Mouse (Mus musculus) frontal cortex, postnatal 36 days (tissue): ENCODE results near the gene Macc1.

Experiments used
- DNase-seq, 2 experiments: peaks; one replicate each; pipeline ENCODE4 v3.0.0; 2022; ENCODE audit warnings: low spot score in 2 of 2

Macc1 gene

DNA sequence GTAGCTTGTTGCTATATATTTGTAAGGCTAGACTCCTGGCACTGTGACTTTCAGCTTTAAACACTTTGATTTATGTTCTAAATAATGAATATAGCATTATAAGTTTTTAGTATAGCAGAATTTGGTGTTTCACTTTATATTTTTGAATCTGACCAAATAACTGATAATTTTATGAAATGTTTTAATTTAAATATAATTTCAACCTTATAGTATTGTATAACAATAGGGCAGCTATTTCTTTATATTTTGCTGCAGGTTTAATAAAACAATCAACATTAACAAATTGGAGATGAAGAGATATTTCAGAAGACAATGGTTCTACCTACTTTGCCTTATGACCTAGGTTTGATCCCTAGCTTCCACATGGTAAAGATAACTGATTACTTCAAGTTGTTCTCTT lies at the start of gene Macc1:
Macc1 (plus strand) TSS at position 301 of the 400 bp plus-strand sequence.
- DNase-seq, result no peak

DNA sequence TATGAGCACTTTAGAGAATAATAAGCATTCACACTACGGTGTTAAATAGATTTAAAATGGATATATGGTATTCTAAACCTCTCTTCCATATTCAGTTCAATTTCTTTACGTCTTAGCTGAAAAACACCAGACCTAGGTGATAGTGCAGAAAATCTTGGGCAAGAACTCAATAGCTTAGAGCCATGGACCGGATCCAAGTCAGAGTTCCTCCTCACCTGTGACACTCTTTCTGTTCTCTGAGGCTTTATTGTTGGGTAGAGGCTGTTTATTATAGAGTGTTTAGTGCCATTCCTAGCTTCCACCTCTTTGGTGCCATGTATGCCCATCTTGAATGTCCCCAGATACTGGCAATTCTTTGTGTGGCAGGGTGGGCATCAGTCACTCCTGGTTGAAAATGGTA lies 49.6 kb upstream of the Macc1 start:
- no peak for DNase-seq

DNA sequence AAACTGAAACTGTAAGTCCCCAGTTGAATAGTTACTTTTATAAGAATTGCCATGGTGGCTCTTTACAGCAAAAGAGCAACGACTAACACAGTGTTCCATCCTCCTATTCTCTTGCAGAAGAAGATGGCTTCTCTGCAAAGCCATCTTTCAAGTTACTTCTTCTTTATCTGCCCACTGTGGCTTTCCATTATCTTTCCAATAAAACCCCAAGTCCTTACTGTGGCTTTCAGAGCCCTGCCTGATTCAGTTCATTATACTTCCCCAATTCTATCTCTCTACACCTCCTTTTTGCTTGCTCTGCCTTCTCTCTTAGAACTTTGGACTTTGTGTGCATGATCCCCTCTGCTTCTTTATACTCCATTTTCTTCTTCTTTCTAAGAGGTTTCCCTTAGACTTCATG lies 45.3 kb upstream of the Macc1 start:
- DNase-seq, result no peak

DNA sequence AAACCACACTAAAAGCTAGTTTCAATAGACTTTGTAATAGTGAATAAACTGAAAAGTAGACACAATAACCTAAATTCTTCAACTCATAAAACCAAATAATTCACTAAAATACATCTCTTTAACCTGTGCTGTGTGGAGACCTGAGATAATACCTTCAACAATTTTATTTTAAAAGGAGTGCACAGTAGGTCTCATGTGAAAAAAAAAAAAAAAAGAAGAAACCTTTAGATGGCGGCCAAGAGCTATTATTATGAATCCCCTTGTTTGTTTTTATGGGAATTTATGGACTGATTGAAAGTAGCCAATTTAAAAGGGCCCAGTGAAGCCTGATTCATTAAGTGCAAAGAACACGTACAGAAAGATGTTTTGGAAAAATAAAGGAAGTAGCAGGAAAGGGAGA lies 44.0 kb upstream of the Macc1 start:
- DNase-seq, result no peak

DNA sequence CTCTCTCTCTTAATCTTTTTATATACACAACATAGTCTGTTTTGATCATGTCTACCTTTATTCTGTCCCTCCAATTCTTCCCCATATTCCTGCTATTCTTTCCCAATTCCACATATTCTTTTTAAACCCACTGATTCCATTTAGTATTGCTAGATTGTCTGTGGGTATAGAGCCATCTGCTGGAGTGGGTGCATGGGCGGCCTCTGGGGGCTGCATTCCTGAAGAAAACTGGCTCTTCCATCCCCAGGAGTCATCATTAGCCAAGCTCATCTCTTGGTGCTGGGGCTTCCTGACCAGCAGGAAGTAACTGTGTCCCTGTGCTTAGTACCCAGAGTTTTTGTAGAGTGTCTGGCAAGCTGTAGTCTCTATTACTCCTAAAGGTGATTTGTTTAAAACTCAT lies 42.1 kb upstream of the Macc1 start:
- no peak for DNase-seq

DNA sequence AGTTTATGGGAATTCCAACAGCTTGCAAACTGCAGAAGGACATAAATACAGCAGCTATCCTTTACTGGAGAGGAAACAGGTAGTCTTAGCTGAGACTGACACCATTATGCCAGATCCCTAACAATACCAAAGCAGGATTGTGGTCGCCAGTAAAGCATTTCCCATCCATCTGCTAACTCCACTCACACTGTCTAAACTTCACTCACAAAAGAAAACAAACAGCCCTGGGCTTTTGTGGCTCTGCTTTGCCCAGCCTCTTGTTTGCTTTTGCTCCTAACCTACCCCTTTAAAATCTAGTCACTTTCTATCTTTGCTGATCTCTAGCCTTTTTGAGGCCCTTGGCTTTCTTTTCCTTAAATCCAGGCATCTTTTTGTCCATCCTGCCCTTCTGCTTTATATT lies 40.5 kb upstream of the Macc1 start:
- no peak for DNase-seq

DNA sequence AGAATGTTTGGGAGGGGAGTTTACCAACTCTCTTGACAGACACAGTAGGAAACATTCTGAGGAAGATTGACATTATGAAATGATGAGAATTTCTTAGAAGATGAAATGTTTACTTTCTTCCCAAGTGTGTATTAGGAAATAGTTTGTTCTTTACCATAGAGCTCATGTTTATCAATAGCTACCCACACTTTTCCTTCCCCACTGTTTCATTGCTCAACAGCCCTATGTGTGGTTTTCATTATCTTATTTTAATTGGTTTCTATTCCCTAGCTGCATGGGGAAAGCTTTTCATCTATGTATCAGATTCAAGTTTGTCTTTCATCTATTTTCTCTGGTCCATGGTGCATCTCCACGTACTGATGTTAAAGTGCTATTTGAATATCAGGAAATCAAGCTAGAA lies 37.8 kb upstream of the Macc1 start:
- no peak for DNase-seq

DNA sequence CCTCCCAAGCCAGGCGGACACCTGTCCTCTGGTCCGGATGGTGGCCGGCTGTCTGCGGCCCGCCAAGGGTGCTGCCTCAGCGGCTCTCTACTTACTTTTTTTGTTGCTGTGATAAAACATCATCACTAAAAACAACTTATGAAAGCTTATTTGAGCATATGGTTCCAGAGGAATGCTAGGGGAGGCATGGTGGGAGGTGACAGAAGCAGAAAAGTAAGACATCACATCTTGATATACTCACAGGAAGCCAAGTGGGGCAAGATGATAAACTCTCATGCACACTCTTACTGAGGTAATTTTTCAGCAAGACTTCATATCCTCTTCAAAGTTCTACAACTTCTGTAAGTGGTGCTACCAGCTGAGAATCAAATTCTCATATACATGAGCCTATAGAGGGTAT lies 22.5 kb upstream of the Macc1 start:
- peak; percentile 9 to 41 for DNase-seq

DNA sequence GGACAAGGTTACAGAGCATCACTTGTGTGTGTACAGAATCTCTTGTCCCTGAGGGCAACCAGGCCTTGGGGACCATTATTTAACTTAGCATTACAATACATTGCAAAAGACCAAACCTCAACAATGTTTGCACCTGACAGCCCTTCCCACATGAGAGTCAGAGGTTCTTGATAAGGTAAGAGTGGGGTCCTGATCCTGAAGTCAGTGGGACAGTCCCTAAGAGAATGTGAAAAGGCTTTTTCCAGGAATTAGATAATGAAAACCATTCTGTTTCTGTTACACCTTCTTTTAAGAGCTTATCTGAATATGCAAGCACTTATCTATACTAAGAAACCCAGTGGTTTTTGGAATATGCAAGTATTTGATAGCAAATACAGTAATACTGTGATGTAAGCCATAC lies 10.5 kb upstream of the Macc1 start:
- no peak for DNase-seq

DNA sequence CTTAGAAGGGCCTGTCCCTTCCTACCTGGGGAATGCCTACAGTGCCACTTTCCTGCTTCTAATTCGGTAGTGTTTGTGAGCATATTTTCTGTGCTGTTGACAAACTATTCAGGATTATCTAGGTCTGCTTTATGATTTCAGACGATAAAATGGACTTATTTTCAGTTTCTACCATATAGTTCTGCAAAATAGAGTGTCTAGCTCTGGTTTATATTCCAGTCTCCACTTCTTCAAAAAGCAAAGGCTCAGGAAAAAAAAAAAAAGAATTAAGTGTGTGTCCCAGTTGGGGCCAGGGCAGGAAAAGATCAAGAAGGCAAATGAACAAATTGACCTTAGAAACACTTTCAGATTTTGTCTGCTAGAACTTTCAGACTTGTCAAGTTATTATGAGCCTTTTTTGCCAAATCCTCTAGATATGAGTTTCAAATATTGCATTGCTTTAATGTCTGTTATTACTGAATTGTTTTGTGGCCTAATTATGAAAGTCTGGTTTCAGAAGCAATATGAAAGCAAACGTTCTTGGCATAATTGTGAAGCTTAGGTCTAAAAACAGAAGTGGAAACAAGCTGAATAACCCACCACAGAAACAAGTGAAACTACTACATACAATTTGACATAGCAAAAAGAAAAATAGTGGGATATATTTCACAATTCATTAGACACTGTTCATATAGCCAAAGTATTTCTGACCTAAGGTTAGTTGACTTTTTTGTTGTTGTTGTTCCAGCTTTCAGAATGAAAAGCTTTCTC lies 881 bp upstream of the Macc1 start:
- no peak for DNase-seq

DNA sequence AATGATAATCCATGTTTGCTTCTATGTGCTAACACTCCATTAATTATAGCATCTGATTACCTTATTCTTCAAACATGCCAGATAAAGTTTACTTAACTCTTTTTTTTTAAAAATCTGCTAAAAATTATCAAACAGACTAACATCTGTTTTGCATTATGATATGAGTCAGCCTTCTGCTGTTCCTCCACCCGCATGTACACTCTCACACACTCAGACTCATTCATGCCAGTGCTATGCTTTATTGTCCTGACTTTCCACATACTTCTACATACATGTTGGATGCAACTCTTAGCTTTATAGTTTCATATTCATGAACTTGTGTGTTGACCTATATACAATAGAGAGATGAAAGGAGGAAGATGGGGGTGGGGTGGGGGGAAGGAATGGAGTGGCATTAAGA lies 4.7 kb downstream of the Macc1 start:
- no peak for DNase-seq

DNA sequence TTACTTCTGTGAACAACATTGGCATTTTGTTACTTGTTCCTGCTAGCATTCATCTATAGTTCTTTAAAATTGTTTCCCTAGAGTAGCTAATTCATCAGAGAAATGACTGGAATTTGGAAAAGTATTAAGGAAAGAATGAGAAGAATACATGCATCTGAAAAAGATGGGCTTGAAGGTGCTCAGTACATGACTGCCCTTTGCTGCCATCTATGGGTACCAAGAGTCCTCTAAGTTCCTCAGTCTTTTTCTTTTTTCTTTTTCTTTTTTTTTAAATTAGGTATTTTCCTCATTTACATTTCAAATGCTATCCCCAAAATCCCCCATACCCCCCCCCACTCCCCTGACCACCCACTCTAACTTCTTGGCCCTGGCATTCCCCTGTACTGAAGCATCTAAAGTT lies 11.3 kb downstream of the Macc1 start:
- peak in 1 of 2 experiments; percentile 10 for DNase-seq

DNA sequence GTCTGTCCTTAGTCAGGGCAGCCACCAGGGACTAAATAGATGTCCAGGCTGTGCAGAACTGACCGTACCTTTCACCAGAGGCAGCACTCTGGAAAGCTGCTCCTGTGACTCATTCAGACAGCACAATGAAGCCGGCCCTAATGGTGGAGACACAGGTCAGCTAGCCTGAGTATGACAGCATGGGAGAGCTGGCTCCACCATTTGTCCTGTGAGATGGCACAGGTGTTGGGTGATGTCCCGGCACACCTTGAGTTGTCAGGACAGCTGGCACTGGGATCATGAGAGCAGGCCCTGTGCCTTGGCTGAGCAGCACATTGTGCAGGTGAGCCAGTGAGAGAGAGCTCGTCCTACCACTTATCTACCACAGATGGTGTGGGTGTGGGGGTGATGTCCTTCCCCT lies 16.6 kb downstream of the Macc1 start:
- no peak for DNase-seq

DNA sequence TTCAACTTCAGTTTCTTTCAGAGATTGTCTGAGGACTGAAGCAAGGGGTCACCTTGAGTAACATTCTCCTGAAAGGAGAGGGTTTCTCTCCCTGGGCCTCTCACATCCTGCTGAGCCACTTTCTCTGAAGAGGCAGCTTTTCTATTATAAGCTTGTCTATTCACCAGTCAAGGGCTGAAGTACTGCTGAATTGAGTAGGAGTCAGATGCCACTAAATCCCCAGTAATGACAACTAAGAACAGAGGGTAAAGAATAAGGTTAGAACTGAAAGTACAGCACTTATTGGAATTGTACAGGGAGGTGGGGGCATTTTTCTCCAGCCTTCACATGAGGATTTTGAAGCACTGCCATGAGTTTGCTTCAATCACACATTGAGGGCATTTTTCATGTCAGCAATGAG lies 19.3 kb downstream of the Macc1 start:
- DNase-seq, result no peak

DNA sequence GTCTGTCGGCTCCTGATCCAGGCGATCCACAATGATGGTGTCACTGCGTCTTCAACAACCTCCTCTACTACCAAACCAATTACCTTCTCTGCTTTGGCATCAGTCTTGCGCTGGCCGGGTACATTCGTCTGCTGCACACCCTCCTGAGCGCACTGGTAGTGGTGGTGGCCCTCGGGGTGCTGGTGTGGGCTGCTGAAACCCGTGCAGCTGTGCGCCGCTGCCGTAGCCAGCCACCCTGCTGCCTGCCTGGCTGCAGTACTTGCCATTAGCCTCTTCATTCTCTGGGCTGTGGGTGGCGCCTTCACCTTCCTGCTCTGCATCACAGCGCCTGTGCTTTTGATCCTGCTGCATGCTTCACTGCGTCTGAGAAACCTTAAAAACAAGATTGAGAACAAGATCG lies 38.5 kb downstream of the Macc1 start:
- peak in 1 of 2 experiments; percentile 3 for DNase-seq

DNA sequence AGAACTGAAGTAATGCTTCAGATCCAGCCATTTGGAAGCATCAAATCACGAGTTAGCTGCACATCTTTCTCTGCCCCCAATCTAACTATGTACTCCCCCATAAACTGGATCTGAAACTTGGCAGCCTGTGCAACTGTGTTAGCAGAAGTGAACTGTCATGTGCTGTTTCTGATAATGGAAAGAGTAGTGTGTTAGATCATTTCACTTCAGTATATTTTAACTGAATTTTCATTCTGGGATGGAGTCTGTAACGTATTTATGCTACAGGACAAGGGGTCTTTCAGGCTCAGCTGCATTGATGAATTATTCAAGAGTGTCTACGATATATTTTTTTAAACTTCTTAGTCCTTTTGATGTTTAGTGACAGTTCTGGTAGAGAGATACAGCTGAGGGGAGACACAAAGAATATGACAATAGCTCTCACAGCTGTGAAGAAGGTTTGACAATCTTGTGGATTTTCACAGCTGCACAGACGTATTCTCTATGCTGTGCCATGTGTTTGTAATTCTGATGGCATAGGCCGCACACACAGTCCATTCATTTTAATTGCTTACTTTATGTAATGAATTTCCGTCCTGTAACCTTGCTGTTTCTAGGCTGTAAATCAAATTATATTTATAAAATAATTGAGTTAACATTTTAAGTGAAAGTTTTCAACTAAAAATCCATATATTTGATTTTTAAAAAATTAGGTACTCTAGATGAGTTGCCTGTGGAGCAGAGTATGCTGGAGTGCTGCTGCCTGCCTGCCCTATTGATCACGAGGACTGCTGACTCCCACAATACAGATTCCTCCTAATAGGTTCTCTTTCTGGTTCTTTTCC lies 43.6 kb downstream of the Macc1 start:
- peak; percentile 7 to 61 for DNase-seq

DNA sequence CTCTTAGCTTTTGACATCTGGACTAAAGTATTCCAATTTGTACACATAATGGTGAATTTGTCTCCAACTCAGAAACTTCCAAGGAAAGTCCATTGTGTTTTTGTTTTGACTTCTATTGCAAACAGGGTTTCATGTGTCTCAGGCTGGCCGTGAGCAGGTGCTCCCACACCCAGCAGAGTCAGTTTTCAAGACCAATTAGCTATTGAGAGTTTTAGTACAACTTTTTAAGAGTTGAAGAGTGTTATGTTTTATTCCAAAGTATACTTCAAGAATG lies 44.1 kb downstream of the Macc1 start:
- no peak for DNase-seq

DNA sequence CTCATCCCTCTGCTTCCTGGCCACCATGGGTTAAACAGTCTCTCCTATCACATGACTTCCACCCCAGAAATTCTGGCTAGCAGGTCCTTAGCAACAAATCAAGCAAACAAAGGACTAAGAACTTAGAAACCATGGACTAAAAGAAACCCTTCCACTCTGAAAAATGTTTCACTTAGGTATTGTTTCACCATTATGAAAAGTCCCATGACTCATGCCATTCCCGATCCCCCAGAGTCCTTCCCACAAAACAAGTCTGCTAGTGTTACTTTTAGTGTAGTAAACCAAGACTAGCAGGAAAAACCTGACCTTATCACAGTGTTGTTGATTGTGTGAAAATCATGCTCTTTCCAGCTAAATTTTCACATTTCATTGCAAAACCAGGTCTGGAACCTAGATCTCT lies 51.0 kb downstream of the Macc1 start:
- DNase-seq, result no peak

DNA sequence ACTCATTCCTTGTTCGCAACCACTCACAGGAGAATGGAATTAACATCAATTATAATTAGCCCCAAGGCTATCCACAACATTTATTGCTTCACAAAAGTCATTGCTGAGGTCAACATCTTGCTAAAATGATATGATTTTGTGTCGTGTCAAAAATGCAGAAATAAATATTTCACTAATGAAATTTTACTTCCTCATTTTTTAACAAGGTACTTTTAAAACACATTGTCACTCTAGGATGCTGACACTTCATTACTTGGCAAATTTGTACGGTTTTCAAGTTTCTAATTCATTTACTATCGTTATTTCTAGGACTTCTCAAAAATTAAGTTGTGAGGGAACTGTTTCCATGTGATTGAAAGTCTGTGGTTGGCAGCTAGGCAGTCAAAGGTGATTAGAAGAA lies 55.8 kb downstream of the Macc1 start:
- no peak for DNase-seq

DNA sequence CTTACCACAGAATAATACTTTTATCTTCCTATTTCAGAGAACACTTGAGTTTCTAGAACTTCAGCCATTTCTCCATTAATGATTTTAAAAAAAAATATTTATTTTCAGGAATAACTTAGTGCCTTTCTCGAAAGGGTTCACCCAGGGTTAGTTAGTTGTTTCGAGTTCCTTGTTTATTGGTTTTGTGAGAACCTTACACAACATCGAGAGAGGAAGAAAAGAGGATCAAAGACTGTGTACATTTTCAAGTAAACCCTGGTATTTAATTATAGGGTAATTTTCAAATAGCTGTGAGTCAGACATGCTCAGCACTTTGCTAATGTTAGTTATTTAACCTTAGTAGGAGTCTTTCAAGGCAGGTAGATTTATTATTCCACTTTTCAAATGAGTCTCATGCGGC lies 58.3 kb downstream of the Macc1 start:
- DNase-seq, result no peak

DNA sequence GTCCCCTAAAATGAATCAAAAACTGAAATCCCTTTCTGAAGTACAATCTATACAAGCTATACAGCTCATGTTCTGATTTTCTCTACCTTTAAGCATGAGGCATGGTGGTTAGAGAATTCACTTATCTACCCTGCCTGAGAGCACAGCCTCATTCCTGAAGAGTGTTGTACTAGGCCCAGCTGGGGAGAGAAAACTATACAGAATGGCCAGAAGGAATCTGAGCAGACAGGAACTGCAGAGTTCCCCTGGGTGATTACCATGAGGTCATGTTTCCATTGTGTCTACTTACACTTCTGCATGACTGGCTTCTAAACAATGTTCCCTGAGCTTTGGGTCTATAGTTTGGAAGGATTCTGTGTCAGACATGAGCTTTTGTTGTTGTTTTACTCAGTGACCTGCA lies 62.8 kb downstream of the Macc1 start:
- no peak for DNase-seq

DNA sequence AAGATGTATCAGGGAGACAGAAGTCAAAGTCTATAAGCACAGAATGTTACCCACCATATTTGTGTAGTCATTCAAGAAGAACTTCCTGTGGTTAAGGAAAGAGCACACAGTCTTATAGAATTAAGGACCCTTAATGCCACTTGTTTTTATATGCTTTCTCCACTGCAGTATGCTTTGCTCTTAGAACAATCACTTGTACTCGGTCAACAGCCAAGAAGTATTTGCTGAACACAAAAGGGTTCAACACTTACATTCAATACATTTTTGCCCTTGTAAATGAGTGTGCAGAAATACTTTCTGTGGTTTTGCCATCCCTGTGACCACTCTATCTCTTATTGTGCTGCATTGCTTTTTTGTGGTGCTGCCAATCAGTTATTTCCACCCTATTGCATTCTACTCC lies 67.8 kb downstream of the Macc1 start:
- no peak for DNase-seq

DNA sequence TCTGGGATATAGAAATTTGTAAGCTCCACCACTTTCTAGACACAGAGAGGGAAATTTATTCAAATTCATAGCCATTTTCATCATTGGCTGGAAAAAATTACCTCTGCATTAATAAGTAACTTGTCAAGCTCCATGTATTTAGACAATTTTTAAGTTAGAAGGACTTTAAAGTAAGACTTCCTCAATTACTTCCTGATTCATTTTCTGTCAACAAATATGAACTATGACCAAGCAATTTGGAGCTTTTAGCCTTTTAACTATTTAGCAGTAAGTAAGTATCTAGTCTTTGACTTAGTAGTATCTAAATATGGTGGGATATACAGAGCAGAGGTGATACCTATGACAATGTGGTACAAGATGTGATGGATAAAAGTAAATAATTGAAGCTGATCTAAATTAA lies 72.2 kb downstream of the Macc1 start:
- DNase-seq, result no peak

DNA sequence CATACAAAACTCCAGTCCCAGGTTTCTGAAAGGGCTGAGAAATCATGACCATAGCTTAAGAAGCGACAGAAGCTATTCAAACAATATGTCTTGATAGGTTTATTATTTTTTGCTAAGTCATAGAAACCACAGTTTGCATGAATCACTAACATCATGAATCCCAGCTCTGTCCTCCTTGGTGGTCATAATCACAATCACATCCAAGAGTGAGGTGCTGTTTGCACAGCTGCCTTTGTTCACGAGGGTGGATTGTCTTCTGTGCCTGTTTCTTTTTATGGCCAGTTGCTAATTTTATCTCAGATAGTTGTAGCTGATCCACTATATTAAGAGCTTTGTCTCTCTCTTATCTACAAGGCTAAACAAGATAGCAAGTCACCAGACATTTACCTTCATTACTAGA lies 72.6 kb downstream of the Macc1 start:
- no peak for DNase-seq
